Mouse (Mus musculus): Measurements from ENCODE around the gene Pan3. TPM values are rescaled to one million over a fixed set of nuclear protein-coding genes. Genes with fewer than 3 reads are reported as not detected.

Gene Pan3
- total and polyA plus RNA-seq, 3 experiments, result 20.0 to 30.5 (median 27.3) TPM

DNA sequence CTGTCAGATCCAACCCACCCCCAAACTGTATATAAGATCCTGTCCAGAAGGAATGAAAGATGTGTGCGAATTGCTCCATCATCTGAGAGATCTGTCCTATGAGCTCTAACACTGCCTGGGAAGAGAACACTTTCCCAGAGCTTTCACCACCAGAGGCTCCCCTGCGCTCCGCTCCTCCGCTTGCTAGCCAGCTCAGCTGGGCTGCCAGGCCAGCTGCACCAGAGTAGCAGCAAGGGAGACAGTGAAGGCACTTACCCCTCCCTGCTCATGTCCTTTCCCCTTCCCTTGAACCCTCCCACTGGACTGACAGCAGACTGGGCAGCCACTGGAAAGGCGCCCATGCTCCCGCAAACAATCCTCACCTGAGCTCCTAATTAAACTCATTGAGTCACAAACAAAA lies 6.3 kb upstream of the Pan3 start:
- no peak for TF ChIP-seq CTCF (IDR thresholded peaks at IDR 0.05)
- no peak for TF ChIP-seq POLR2A (IDR thresholded peaks at IDR 0.05; ENCODE audit: insufficient read depth, low read depth, low read length)
- TF ChIP-seq EP300 (IDR thresholded peaks at IDR 0.05; ENCODE audit: insufficient read depth, low read depth, low read length), result no peak
- H3K9ac ChIP-seq (ENCODE audit: low read depth, low read length), result no peak overlapping the region
- H3K36me3 ChIP-seq (ENCODE audit: control insufficient read depth, insufficient read depth, low read length), result no peaks in the 10 kb centered on the region
- no peak overlapping the region for H3K27ac ChIP-seq
- H3K4me1 ChIP-seq (ENCODE audit: control insufficient read depth, insufficient read depth, low read length), result peaks cover 1% of the 10 kb centered on the region; the same call in 1 of the 2 replicates
- intact Hi-C loops (cut with DNase I), result no loop called here
- no peaks in the 10 kb centered on the region for H3K79me2 ChIP-seq (replicated peaks; ENCODE audit: control insufficient read depth, insufficient read depth, low read length)
- no peak for DNase-seq
- WGBS, result 51% methylated on average over 6 of the region's 6 CpGs
- no peak overlapping the region for H3K4me3 ChIP-seq
- H3K27me3 ChIP-seq (ENCODE audit: control insufficient read depth, insufficient read depth, low read length), result no peaks in the 10 kb centered on the region

DNA sequence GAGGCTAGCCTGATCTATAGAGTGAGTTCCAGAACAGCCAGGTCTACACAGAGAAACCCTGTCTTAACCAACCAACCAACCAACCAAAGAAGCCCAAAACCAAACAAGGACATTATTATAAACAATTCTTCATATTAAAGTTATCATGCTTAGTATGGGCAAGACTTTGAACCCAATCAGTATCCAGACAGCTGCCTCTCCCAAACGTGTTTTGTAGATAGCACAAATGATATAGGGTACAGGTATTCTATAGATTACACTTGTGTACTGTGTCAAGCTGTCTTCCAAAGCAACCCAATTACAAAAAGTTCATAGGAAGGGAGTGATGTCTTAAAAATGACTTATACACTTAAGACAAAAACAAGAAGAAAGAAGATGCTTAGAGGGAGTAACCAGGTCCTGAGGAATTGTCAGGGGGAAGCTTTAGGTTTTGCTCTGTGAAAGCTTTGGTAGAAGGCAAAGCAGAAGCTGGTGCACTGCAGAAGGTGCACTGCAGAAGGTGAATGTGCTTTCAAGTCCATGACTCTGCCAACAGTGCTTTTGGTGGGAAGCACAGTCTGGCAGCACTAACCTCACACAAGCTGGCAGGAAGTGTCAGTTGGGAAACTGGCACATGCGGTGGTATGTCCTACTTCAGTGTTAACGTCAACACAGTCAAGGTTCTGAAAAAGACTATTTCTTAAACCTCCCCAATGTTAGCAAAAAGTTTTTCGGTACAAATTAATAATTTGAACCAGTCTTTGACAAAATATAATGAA lies 3.7 kb upstream of the Pan3 start:
- no peak for DNase-seq
- Histone ChIP-seq H3K36me3 (ENCODE audit: control insufficient read depth, insufficient read depth, low read length) (no peaks in the 10 kb centered on the region), H3K4me1 (ENCODE audit: control insufficient read depth, insufficient read depth, low read length) (no peaks in the 10 kb centered on the region), H3K79me2 (replicated peaks; ENCODE audit: control insufficient read depth, insufficient read depth, low read length) (no peaks in the 10 kb centered on the region; the same call in 1 of the 2 replicates), H3K27me3 (ENCODE audit: control insufficient read depth, insufficient read depth, low read length) (no peaks in the 10 kb centered on the region), H3K4me3 (no peak overlapping the region), H3K27ac (no peak overlapping the region), H3K9ac (ENCODE audit: low read depth, low read length) (no peak overlapping the region)
- TF ChIP-seq POLR2A (IDR thresholded peaks at IDR 0.05; ENCODE audit: insufficient read depth, low read depth, low read length), result no peak
- intact Hi-C loops (cut with DNase I), result no loop called here
- 56% methylated on average over 4 of the region's 4 CpGs for WGBS

DNA sequence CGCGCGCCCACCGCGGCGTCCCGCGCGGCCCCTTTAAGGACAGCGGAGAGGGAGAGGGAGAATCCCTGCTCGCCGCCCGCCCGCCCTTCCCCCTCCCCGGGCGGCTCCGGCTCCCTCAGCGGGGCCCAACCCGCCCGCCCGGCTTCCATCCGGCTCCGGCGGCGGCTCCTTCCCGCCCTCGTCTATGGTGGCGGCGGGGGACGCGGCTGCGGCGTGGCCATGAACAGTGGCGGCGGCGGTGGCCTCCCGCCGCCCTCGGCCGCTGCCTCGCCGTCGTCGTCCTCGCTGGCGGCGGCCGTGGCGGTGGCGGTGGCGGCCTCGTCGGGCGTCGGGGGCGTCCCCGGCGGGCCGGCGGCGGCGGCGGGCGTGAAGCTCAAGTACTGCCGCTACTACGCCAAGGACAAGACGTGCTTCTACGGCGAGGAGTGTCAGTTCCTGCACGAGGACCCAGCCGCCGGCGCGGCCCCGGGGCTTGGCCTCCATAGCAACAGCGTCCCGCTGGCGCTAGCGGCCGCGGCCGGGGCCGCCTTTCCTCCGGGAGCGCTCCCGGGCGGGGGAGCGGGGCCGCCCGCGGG lies 487 bp downstream of the Pan3 start:
- under 1% methylated on average over 64 of the region's 91 CpGs for WGBS
- intact Hi-C loops (cut with DNase I), result loop anchor here (5.0 kb wide), 1 partner anchor 102 kb away; no protein-coding TSS in a partner anchor

DNA sequence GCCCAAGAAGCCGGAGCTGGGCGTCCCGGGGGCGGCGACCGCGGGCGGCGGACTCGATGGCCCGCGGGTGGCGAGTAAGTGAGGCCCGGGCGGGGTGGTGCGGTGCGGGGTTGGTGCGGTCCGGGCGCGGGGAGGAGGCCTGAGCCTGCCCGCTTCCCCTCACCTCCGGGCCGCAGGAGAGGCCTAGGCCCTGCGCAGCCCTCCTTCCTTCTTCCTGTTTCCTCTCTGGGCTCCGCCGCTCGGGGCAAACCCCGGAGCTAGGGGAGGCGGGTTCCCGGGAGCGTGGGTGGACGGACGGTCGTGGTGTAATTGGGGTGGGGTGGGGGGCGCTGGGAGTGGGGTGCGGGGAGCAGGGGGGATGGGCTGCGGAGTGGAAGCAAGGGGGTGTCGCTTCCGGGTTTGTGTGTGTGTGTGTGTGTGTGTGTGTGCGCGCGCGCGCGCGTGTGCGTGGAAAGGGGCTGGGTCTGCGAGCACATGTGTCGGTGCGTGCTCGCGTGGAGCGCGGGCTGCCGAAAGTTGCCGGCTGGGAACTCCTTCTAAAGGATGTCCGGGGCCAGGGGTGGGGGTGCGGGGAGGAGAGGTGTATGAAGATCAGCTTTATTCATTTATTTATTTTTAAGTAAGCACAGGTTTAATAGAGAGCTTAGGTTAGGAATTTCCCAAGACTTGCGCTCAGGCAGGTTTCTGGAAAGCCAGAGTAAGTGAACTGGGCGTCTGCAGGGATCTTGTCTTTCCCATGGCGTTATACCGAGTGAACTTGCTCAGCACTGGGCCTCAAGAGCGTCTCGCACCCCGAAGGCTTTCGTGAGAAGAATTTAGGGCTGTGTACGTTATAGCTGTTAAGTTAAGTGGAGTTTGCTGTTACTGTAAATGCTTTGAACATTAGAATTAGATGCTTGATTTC lies 1.2 kb downstream of the Pan3 start:
- TF ChIP-seq CTCF (IDR thresholded peaks at IDR 0.05) (no peak), EP300 (IDR thresholded peaks at IDR 0.05; ENCODE audit: insufficient read depth, low read depth, low read length) (no peak), POLR2A (IDR thresholded peaks at IDR 0.05; ENCODE audit: insufficient read depth, low read depth, low read length) (no peak)
- Histone ChIP-seq H3K4me3 (peak overlapping the region; percentile 84), H3K79me2 (replicated peaks; ENCODE audit: control insufficient read depth, insufficient read depth, low read length) (peaks cover 7% of the 10 kb centered on the region), H3K9ac (ENCODE audit: low read depth, low read length) (peak overlapping the region; percentile 99), H3K27me3 (ENCODE audit: control insufficient read depth, insufficient read depth, low read length) (no peaks in the 10 kb centered on the region), H3K27ac (peak overlapping the region; percentile 100), H3K36me3 (ENCODE audit: control insufficient read depth, insufficient read depth, low read length) (peaks cover 19% of the 10 kb centered on the region), H3K4me1 (ENCODE audit: control insufficient read depth, insufficient read depth, low read length) (peaks cover 18% of the 10 kb centered on the region)
- peak; percentile 77 to 80 for DNase-seq
- intact Hi-C loops (cut with DNase I), result loop anchor here (5.0 kb wide), 1 partner anchor 101 kb away; no protein-coding TSS in a partner anchor
- WGBS, result 1% methylated on average over 59 of the region's 68 CpGs

More for the DNA sequence above, 487 bp downstream of the Pan3 start:
- no peak for DNase-seq
- Histone ChIP-seq H3K79me2 (replicated peaks; ENCODE audit: control insufficient read depth, insufficient read depth, low read length) (peaks cover 7% of the 10 kb centered on the region), H3K4me3 (peak overlapping the region; percentile 84), H3K9ac (ENCODE audit: low read depth, low read length) (peak overlapping the region; percentile 99), H3K36me3 (ENCODE audit: control insufficient read depth, insufficient read depth, low read length) (peaks cover 16% of the 10 kb centered on the region), H3K27me3 (ENCODE audit: control insufficient read depth, insufficient read depth, low read length) (no peaks in the 10 kb centered on the region), H3K27ac (peak overlapping the region; percentile 100), H3K4me1 (ENCODE audit: control insufficient read depth, insufficient read depth, low read length) (peaks cover 14% of the 10 kb centered on the region)
- no peak for TF ChIP-seq EP300 (IDR thresholded peaks at IDR 0.05; ENCODE audit: insufficient read depth, low read depth, low read length)
- TF ChIP-seq POLR2A (IDR thresholded peaks at IDR 0.05; ENCODE audit: insufficient read depth, low read depth, low read length), result no peak
- TF ChIP-seq CTCF (IDR thresholded peaks at IDR 0.05), result no peak

DNA sequence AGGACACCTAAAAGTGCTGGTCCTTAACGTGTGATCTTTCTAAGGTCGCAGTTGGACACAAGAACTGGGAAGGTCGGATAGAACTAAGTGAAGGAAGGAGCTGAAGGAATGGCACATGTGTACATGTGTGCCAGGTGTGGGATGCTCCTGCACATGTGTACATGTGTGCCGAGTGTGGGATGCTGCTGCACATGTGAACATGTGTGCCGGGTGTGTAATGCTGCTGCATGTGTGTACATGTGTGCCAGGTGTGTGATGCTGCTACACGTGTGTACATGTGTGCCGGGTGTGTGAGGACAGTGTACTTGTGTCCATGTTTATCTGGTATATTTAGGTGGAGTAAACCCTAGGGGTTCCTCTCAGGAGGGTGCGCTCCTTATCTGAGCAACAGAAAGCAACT lies 3.0 kb downstream of the Pan3 start:
- no peaks in the 10 kb centered on the region for H3K27me3 ChIP-seq (ENCODE audit: control insufficient read depth, insufficient read depth, low read length)
- peaks cover 26% of the 10 kb centered on the region for H3K4me1 ChIP-seq (ENCODE audit: control insufficient read depth, insufficient read depth, low read length)
- no peak overlapping the region for H3K4me3 ChIP-seq
- H3K36me3 ChIP-seq (ENCODE audit: control insufficient read depth, insufficient read depth, low read length), result peaks cover 29% of the 10 kb centered on the region
- DNase-seq, result no peak
- H3K27ac ChIP-seq, result no peak overlapping the region
- WGBS, result 79% methylated on average over 8 of the region's 8 CpGs
- H3K79me2 ChIP-seq (replicated peaks; ENCODE audit: control insufficient read depth, insufficient read depth, low read length), result peaks cover 8% of the 10 kb centered on the region
- H3K9ac ChIP-seq (ENCODE audit: low read depth, low read length), result no peak overlapping the region
- intact Hi-C loops (cut with DNase I), result loop anchor here (5.0 kb wide), 1 partner anchor 99 kb away; no protein-coding TSS in a partner anchor
- TF ChIP-seq CTCF (IDR thresholded peaks at IDR 0.05) (no peak), POLR2A (IDR thresholded peaks at IDR 0.05; ENCODE audit: insufficient read depth, low read depth, low read length) (no peak), EP300 (IDR thresholded peaks at IDR 0.05; ENCODE audit: insufficient read depth, low read depth, low read length) (no peak)

Measured in heart, adult 2 months (tissue).